Mouse (Mus musculus): Measurements from ENCODE around the gene Rhox3e. TPM values are rescaled to one million over a fixed set of nuclear protein-coding genes. Genes with fewer than 3 reads are reported as not detected.

Gene Rhox3e
- polyA plus RNA-seq (2012; rRNA removed) = not detected in 2 replicates

DNA sequence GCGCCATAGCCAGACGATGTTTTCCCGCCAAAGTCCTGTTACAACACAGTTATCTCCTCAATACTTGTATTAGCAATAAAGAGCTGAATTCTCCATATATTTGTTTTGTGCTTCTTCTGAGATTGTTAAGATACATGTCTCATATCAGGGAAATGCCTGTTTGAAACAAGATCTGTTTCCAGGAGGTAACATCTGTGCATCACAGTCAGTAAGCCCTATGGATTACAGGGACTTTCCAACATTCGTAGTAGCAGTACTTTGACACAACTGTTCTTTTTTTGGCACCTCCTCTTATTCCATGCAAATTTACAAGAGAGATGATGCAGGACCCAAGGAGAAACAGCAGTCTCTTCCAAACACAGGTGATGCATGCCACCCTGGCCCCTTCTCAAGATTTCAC, at the start of gene Rhox3e:
Rhox3e (plus strand) TSS at position 301 of the 400 bp plus-strand sequence.

DNA sequence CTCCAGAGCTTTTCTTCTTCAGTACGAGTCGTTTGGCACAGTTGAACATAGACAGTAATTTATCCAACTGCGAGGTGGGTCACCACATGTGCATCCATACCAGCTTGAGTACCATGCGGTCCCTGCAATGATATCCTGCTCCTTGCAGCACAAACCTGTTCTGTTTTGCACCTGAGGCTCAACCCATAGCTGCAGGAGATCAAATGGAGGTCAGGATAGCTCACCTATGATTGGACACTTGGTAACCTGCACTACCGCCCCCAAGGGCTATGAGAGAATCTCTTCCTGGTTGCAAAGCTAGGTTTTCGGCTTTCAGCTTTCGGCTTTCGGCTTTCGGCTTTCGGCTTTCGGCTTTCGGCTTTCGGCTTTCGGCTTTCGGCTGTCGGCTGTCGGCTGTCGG, 27.8 kb upstream of the Rhox3e start, which contains the start of gene Rhox4d:
Rhox4d (plus strand) TSS at position 301 of the 400 bp plus-strand sequence.

GRCm38 (mm10) chrX:37530152-37530551, 11.7 kb upstream of the Rhox3e start, which contains the start of gene Rhox2e:
Rhox2e (plus strand) TSS chrX:37530452.

GRCm38 (mm10) chrX:37557112-37557511, 15.3 kb downstream of the Rhox3e start, which contains the start of gene Rhox4e:
Rhox4e (plus strand) TSS chrX:37557412.

DNA sequence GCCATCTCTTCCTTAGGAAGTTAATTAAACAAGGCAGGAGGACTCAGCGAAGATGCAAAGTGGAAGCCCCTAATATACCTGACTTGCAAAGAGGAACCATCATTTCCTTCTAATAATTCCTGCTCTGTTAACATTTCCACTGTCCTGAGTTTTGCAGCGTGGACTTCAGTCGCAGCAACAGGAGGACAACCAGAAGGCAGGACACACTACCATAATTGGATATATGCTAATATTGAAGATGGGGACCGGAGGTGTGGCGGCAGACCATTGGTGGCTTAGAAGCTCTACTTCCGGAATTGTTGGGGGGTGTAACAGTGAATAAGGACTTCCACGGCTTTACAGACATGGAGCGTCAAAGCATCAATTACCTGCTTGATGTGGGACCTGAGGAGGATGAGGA, 29.3 kb downstream of the Rhox3e start, which contains the start of gene Rhox2f:
Rhox2f (plus strand) TSS at position 301 of the 400 bp plus-strand sequence.

GRCm38 (mm10) chrX:37580692-37581091, 38.9 kb downstream of the Rhox3e start, which contains the start of gene Rhox3f:
Rhox3f (plus strand) TSS chrX:37580992.

Other genes starting within 250 kb of the Rhox3e start
- gene Rhox3a2, start 162.0 kb upstream of the Rhox3e start, polyA plus RNA-seq (2012; rRNA removed) = not detected in 2 replicates
- gene Rhox4a2, start 151.2 kb upstream of the Rhox3e start, polyA plus RNA-seq (2012; rRNA removed) = 0.06 and 0.21 TPM in 2 replicates
- gene Rhox2b, start 130.0 kb upstream of the Rhox3e start, polyA plus RNA-seq (2012; rRNA removed) = not detected in 2 replicates
- gene Rhox4b, start 109.5 kb upstream of the Rhox3e start, polyA plus RNA-seq (2012; rRNA removed) = 0.28 TPM in 1 of 2 replicates, not detected in the other
- gene Rhox2c, start 88.3 kb upstream of the Rhox3e start, polyA plus RNA-seq (2012; rRNA removed) = 0.21 TPM in 1 of 2 replicates, not detected in the other
- gene Rhox3c, start 83.4 kb upstream of the Rhox3e start, polyA plus RNA-seq (2012; rRNA removed) = not detected in 2 replicates
- not detected in 2 replicates for gene Rhox4c, start 61.7 kb upstream of the Rhox3e start, polyA plus RNA-seq (2012; rRNA removed)
- gene Rhox2d, start 48.6 kb upstream of the Rhox3e start, polyA plus RNA-seq (2012; rRNA removed) = not detected in 2 replicates
- not detected in 2 replicates for gene Rhox4d, start 27.7 kb upstream of the Rhox3e start, polyA plus RNA-seq (2012; rRNA removed)
- gene Rhox2e, start 11.6 kb upstream of the Rhox3e start, polyA plus RNA-seq (2012; rRNA removed) = not detected in 2 replicates
- not detected in 2 replicates for gene Rhox4e, start 15.4 kb downstream of the Rhox3e start, polyA plus RNA-seq (2012; rRNA removed)
- gene Rhox2f, start 29.4 kb downstream of the Rhox3e start, polyA plus RNA-seq (2012; rRNA removed) = not detected in 2 replicates
- gene Rhox3f, start 39.0 kb downstream of the Rhox3e start, polyA plus RNA-seq (2012; rRNA removed) = not detected in 2 replicates
- gene Rhox4f, start 65.7 kb downstream of the Rhox3e start, polyA plus RNA-seq (2012; rRNA removed) = not detected in 2 replicates
- gene Rhox3g, start 86.6 kb downstream of the Rhox3e start, polyA plus RNA-seq (2012; rRNA removed) = not detected in 2 replicates
- gene Rhox2g, start 101.5 kb downstream of the Rhox3e start, polyA plus RNA-seq (2012; rRNA removed) = not detected in 2 replicates
- gene Rhox4g, start 109.3 kb downstream of the Rhox3e start, polyA plus RNA-seq (2012; rRNA removed) = not detected in 2 replicates
- gene Rhox3h, start 126.7 kb downstream of the Rhox3e start, polyA plus RNA-seq (2012; rRNA removed) = not detected in 2 replicates
- not detected in 2 replicates for gene Rhox2h, start 131.3 kb downstream of the Rhox3e start, polyA plus RNA-seq (2012; rRNA removed)